Comparison of ENCODE assay signal across 8 mouse cellular contexts in genomic region chr2:119972537-119972879, GRCm38 (mm10). TPM values are rescaled to one million over a fixed set of nuclear protein-coding genes. Genes with fewer than 3 reads are reported as not detected.
DNase-seq lines count a peak whose midpoint lies in the region; ATAC-seq and TF ChIP-seq lines count a peak whose summit lies in the region.

Mapkbp1 (plus strand) TSS chr2:119972699.

- TF ChIP-seq POLR2A in spleen, adult 2 months (IDR thresholded peaks at IDR 0.05; ENCODE audit: low read depth, low read length), result no peak

- H3K4me1 ChIP-seq in spleen, adult 2 months (ENCODE audit: control insufficient read depth, insufficient read depth, insufficient read length), result peaks cover 3% of the 10 kb centered on the region; the same call in 1 of the 2 replicates
- peaks cover 7% of the 10 kb centered on the region; the same call in 1 of the 2 replicates for H3K4me1 ChIP-seq in intestine, embryonic 15.5 days (replicated peaks)
- H3K4me1 ChIP-seq in midbrain, embryonic 11.5 days (ENCODE audit: control insufficient read depth, insufficient read depth, low read length), result peaks cover 8% of the 10 kb centered on the region; the same call in 1 of the 2 replicates

- ATAC-seq in intestine, embryonic 15.5 days, result peak; percentile 80
- peak; percentile 90 for ATAC-seq in midbrain, embryonic 11.5 days (ENCODE audit: low FRiP score)

- no peak for DNase-seq in adrenal gland, adult 8-10 months
- no peak for DNase-seq in adrenal gland, adult (ENCODE audit: inconsistent age in 2 of 2, low spot score in 1 of 2)
- no peak for DNase-seq in spleen, adult 2 months (ENCODE audit: low read depth in 1 of 2, low spot score in 2 of 2)
- no peak for DNase-seq in spleen, postnatal 14 days (ENCODE audit: low spot score in 2 of 2)
- no peak for DNase-seq in midbrain, embryonic 11.5 days (ENCODE audit: low spot score, missing footprints)
- no peak for DNase-seq in cerebellum, postnatal 36 days
- no peak for DNase-seq in B cell, adult 2 months

- H3K9ac ChIP-seq in intestine, embryonic 15.5 days, result peak within 1 kb of the TSS; percentile 90
- H3K9ac ChIP-seq in midbrain, embryonic 11.5 days (ENCODE audit: low read length), result peak within 1 kb of the TSS; percentile 77

- peak within 1 kb of the TSS; percentile 71 for H3K4me2 ChIP-seq in intestine, embryonic 15.5 days (replicated peaks)
- peak within 1 kb of the TSS; percentile 59 for H3K4me2 ChIP-seq in midbrain, embryonic 11.5 days

- no peak within 1 kb of the TSS for H3K27ac ChIP-seq in spleen, adult 2 months (ENCODE audit: insufficient read depth, low read length)
- peak within 1 kb of the TSS; percentile 77 for H3K27ac ChIP-seq in intestine, embryonic 15.5 days
- no peak within 1 kb of the TSS for H3K27ac ChIP-seq in midbrain, embryonic 11.5 days (ENCODE audit: low read depth, low read length)

- peak within 1 kb of the TSS; percentile 79 for H3K4me3 ChIP-seq in spleen, adult 2 months (ENCODE audit: extremely low read depth, insufficient read depth, insufficient read length)
- peak within 1 kb of the TSS; percentile 81 for H3K4me3 ChIP-seq in intestine, embryonic 15.5 days (replicated peaks)
- peak within 1 kb of the TSS; percentile 74 for H3K4me3 ChIP-seq in midbrain, embryonic 11.5 days (ENCODE audit: low read depth, low read length)

- no peak for TF ChIP-seq CTCF in spleen, adult 2 months (IDR thresholded peaks at IDR 0.05; ENCODE audit: extremely low read depth, insufficient read depth, insufficient read length, insufficient replicate concordance)

- no peaks in the 10 kb centered on the region for H3K9me3 ChIP-seq in intestine, embryonic 15.5 days
- no peaks in the 10 kb centered on the region for H3K9me3 ChIP-seq in midbrain, embryonic 11.5 days (ENCODE audit: control insufficient read depth, low read length)

- H3K27me3 ChIP-seq in spleen, adult 2 months (ENCODE audit: control insufficient read depth, insufficient read depth, low read length), result no peaks in the 10 kb centered on the region
- no peaks in the 10 kb centered on the region for H3K27me3 ChIP-seq in intestine, embryonic 15.5 days (replicated peaks)
- H3K27me3 ChIP-seq in midbrain, embryonic 11.5 days (ENCODE audit: control insufficient read depth, insufficient read depth, low read length), result no peaks in the 10 kb centered on the region

- WGBS in spleen, adult 2 months, result under 1% methylated on average over 19 of the region's 19 CpGs
- WGBS in intestine, embryonic 15.5 days, result 0% methylated on average over 19 of the region's 19 CpGs
- WGBS in midbrain, embryonic 11.5 days, result 3% methylated on average over 18 of the region's 19 CpGs

- H3K36me3 ChIP-seq in spleen, adult 2 months (ENCODE audit: control insufficient read depth, insufficient read depth, low read length), result no peaks in the 10 kb centered on the region
- no peaks in the 10 kb centered on the region for H3K36me3 ChIP-seq in intestine, embryonic 15.5 days
- no peaks in the 10 kb centered on the region for H3K36me3 ChIP-seq in midbrain, embryonic 11.5 days (ENCODE audit: control insufficient read depth, insufficient read depth, low read length)

RNA-seq across cellular contexts. Expression of gene Mapkbp1, which starts in this region (rescaled TPM):
- 10 to 100 TPM in 3 of 4 experiments, 1 to 10 TPM in 1; 9.1 to 22.4 (median 16.9) TPM for total RNA-seq in adrenal gland, adult 8-10 months (2022)
- 6.0 and 7.5 TPM in 2 replicates for polyA plus RNA-seq in spleen, adult 2 months (2012; rRNA removed)
- 2.2 TPM in 2 replicates for polyA plus RNA-seq in intestine, embryonic 15.5 days (2015; fragmentation: Nextera tagmentation; extraction: Ambion mirVana)
- polyA plus RNA-seq in midbrain, embryonic 11.5 days (2014; fragmentation: Nextera tagmentation; extraction: Ambion mirVana), result 2.9 and 3.4 TPM in 2 replicates
